Mouse (Mus musculus): ENCODE data around the gene Gng2. TPM values are rescaled to one million over a fixed set of nuclear protein-coding genes. Genes with fewer than 3 reads are reported as not detected.

Gene Gng2
- polyA plus RNA-seq, 1 experiment from 2014 or later, result 451 TPM

- no peak overlapping the region for H3K9ac ChIP-seq (replicated peaks; ENCODE audit: low read depth, low read length)
- no peaks in the 10 kb centered on the region for H3K4me1 ChIP-seq (ENCODE audit: control insufficient read depth, insufficient read depth, low read length)
- no peaks in the 10 kb centered on the region for H3K9me3 ChIP-seq (ENCODE audit: control insufficient read depth, low read length)
- no peak overlapping the region for H3K27ac ChIP-seq (ENCODE audit: low read depth, low read length)
- 91% methylated on average over 4 of the region's 4 CpGs for WGBS
- no peak overlapping the region for H3K4me3 ChIP-seq (ENCODE audit: low read depth, low read length)
- ATAC-seq (ENCODE audit: low read depth), result no peak
- no peaks in the 10 kb centered on the region for H3K27me3 ChIP-seq (ENCODE audit: control insufficient read depth, insufficient read depth, low read length)
- no peak overlapping the region for H3K4me2 ChIP-seq (ENCODE audit: low read depth, low read length)
- peaks cover 3% of the 10 kb centered on the region; the same call in 1 of the 2 replicates for H3K36me3 ChIP-seq (ENCODE audit: control insufficient read depth, insufficient read depth, low read length)
Observed at GRCm38 (mm10) chr14:19950812-19951211, 26.6 kb downstream of the Gng2 start.

GRCm38 (mm10) chr14:19949475-19949874 lies 28.0 kb downstream of the Gng2 start:
- Histone ChIP-seq H3K4me3 (ENCODE audit: low read depth, low read length) (no peak overlapping the region), H3K9me3 (ENCODE audit: control insufficient read depth, low read length) (no peaks in the 10 kb centered on the region), H3K27me3 (ENCODE audit: control insufficient read depth, insufficient read depth, low read length) (no peaks in the 10 kb centered on the region), H3K4me1 (ENCODE audit: control insufficient read depth, insufficient read depth, low read length) (no peaks in the 10 kb centered on the region), H3K36me3 (ENCODE audit: control insufficient read depth, insufficient read depth, low read length) (no peaks in the 10 kb centered on the region), H3K4me2 (ENCODE audit: low read depth, low read length) (no peak overlapping the region), H3K9ac (replicated peaks; ENCODE audit: low read depth, low read length) (no peak overlapping the region), H3K27ac (ENCODE audit: low read depth, low read length) (no peak overlapping the region)
- 88% methylated on average over 2 of the region's 2 CpGs for WGBS
- no peak for ATAC-seq (ENCODE audit: low read depth)

GRCm38 (mm10) chr14:19946221-19946620 lies 31.2 kb downstream of the Gng2 start:
- no peak for ATAC-seq (ENCODE audit: low read depth)
- no peak overlapping the region for H3K27ac ChIP-seq (ENCODE audit: low read depth, low read length)

GRCm38 (mm10) chr14:19942732-19943131 lies 34.7 kb downstream of the Gng2 start:
- WGBS, result 44% methylated on average over 3 of the region's 3 CpGs
- H3K4me1 ChIP-seq (ENCODE audit: control insufficient read depth, insufficient read depth, low read length), result 0 out of 2 replicates have a peak, but pooled peaks cover 5% of the 10 kb centered on the region
- ATAC-seq (ENCODE audit: low read depth), result no peak
- no peaks in the 10 kb centered on the region for H3K27me3 ChIP-seq (ENCODE audit: control insufficient read depth, insufficient read depth, low read length)
- H3K27ac ChIP-seq (ENCODE audit: low read depth, low read length), result no peak overlapping the region
- H3K36me3 ChIP-seq (ENCODE audit: control insufficient read depth, insufficient read depth, low read length), result no peaks in the 10 kb centered on the region
- H3K9me3 ChIP-seq (ENCODE audit: control insufficient read depth, low read length), result no peaks in the 10 kb centered on the region
- H3K4me3 ChIP-seq (ENCODE audit: low read depth, low read length), result no peak overlapping the region
- no peak overlapping the region for H3K4me2 ChIP-seq (ENCODE audit: low read depth, low read length)
- H3K9ac ChIP-seq (replicated peaks; ENCODE audit: low read depth, low read length), result no peak overlapping the region

More at GRCm38 (mm10) chr14:19946221-19946620, 31.2 kb downstream of the Gng2 start:
- Histone ChIP-seq H3K9me3 (ENCODE audit: control insufficient read depth, low read length) (no peaks in the 10 kb centered on the region), H3K4me2 (ENCODE audit: low read depth, low read length) (no peak overlapping the region), H3K27me3 (ENCODE audit: control insufficient read depth, insufficient read depth, low read length) (no peaks in the 10 kb centered on the region), H3K4me1 (ENCODE audit: control insufficient read depth, insufficient read depth, low read length) (0 out of 2 replicates have a peak, but pooled peaks cover 1% of the 10 kb centered on the region), H3K9ac (replicated peaks; ENCODE audit: low read depth, low read length) (no peak overlapping the region), H3K36me3 (ENCODE audit: control insufficient read depth, insufficient read depth, low read length) (no peaks in the 10 kb centered on the region), H3K4me3 (ENCODE audit: low read depth, low read length) (no peak overlapping the region)
- 87% methylated on average over 7 of the region's 7 CpGs for WGBS

GRCm38 (mm10) chr14:19942329-19942728 lies 35.1 kb downstream of the Gng2 start:
- ATAC-seq (ENCODE audit: low read depth), result no peak
- WGBS, result 38% methylated on average over 4 of the region's 4 CpGs

GRCm38 (mm10) chr14:19940066-19940465 lies 37.4 kb downstream of the Gng2 start:
- Histone ChIP-seq H3K9ac (replicated peaks; ENCODE audit: low read depth, low read length) (no peak overlapping the region), H3K36me3 (ENCODE audit: control insufficient read depth, insufficient read depth, low read length) (no peaks in the 10 kb centered on the region), H3K4me3 (ENCODE audit: low read depth, low read length) (no peak overlapping the region), H3K4me1 (ENCODE audit: control insufficient read depth, insufficient read depth, low read length) (0 out of 2 replicates have a peak, but pooled peaks cover 5% of the 10 kb centered on the region), H3K9me3 (ENCODE audit: control insufficient read depth, low read length) (no peaks in the 10 kb centered on the region), H3K27me3 (ENCODE audit: control insufficient read depth, insufficient read depth, low read length) (no peaks in the 10 kb centered on the region), H3K27ac (ENCODE audit: low read depth, low read length) (no peak overlapping the region), H3K4me2 (ENCODE audit: low read depth, low read length) (no peak overlapping the region)
- WGBS, result 92% methylated on average over 1 of the region's 1 CpGs
- ATAC-seq (ENCODE audit: low read depth), result no peak; the same call in 1 of the 2 replicates

More at GRCm38 (mm10) chr14:19942329-19942728, 35.1 kb downstream of the Gng2 start:
- H3K36me3 ChIP-seq (ENCODE audit: control insufficient read depth, insufficient read depth, low read length), result no peaks in the 10 kb centered on the region
- no peak overlapping the region for H3K4me2 ChIP-seq (ENCODE audit: low read depth, low read length)
- H3K9ac ChIP-seq (replicated peaks; ENCODE audit: low read depth, low read length), result no peak overlapping the region
- H3K4me1 ChIP-seq (ENCODE audit: control insufficient read depth, insufficient read depth, low read length), result 0 out of 2 replicates have a peak, but pooled peaks cover 5% of the 10 kb centered on the region
- no peak overlapping the region for H3K4me3 ChIP-seq (ENCODE audit: low read depth, low read length)
- H3K27ac ChIP-seq (ENCODE audit: low read depth, low read length), result no peak overlapping the region
- no peaks in the 10 kb centered on the region for H3K27me3 ChIP-seq (ENCODE audit: control insufficient read depth, insufficient read depth, low read length)
- H3K9me3 ChIP-seq (ENCODE audit: control insufficient read depth, low read length), result no peaks in the 10 kb centered on the region

GRCm38 (mm10) chr14:19938545-19938944 lies 38.9 kb downstream of the Gng2 start:
- no peak overlapping the region for H3K4me3 ChIP-seq (ENCODE audit: low read depth, low read length)
- H3K27me3 ChIP-seq (ENCODE audit: control insufficient read depth, insufficient read depth, low read length), result no peaks in the 10 kb centered on the region
- H3K36me3 ChIP-seq (ENCODE audit: control insufficient read depth, insufficient read depth, low read length), result no peaks in the 10 kb centered on the region
- H3K4me1 ChIP-seq (ENCODE audit: control insufficient read depth, insufficient read depth, low read length), result 0 out of 2 replicates have a peak, but pooled peaks cover 7% of the 10 kb centered on the region
- no peaks in the 10 kb centered on the region for H3K9me3 ChIP-seq (ENCODE audit: control insufficient read depth, low read length)
- H3K27ac ChIP-seq (ENCODE audit: low read depth, low read length), result no peak overlapping the region
- H3K4me2 ChIP-seq (ENCODE audit: low read depth, low read length), result no peak overlapping the region
- ATAC-seq (ENCODE audit: low read depth), result no peak
- 79% methylated on average over 5 of the region's 5 CpGs for WGBS
- no peak overlapping the region for H3K9ac ChIP-seq (replicated peaks; ENCODE audit: low read depth, low read length)

GRCm38 (mm10) chr14:19935084-19935483 lies 42.3 kb downstream of the Gng2 start:
- no peak overlapping the region for H3K4me2 ChIP-seq (ENCODE audit: low read depth, low read length)
- no peak for ATAC-seq (ENCODE audit: low read depth)
- H3K4me3 ChIP-seq (ENCODE audit: low read depth, low read length), result no peak overlapping the region
- 0 out of 2 replicates have a peak, but pooled peaks cover 2% of the 10 kb centered on the region for H3K4me1 ChIP-seq (ENCODE audit: control insufficient read depth, insufficient read depth, low read length)
- H3K36me3 ChIP-seq (ENCODE audit: control insufficient read depth, insufficient read depth, low read length), result no peaks in the 10 kb centered on the region
- H3K9ac ChIP-seq (replicated peaks; ENCODE audit: low read depth, low read length), result no peak overlapping the region
- no peaks in the 10 kb centered on the region for H3K9me3 ChIP-seq (ENCODE audit: control insufficient read depth, low read length)
- WGBS, result 96% methylated on average over 3 of the region's 3 CpGs
- no peak overlapping the region for H3K27ac ChIP-seq (ENCODE audit: low read depth, low read length)
- H3K27me3 ChIP-seq (ENCODE audit: control insufficient read depth, insufficient read depth, low read length), result no peaks in the 10 kb centered on the region

- WGBS, result 89% methylated on average over 6 of the region's 6 CpGs
Observed at GRCm38 (mm10) chr14:19933314-19933713, 44.1 kb downstream of the Gng2 start.

More at GRCm38 (mm10) chr14:19933314-19933713, 44.1 kb downstream of the Gng2 start:
- no peak for ATAC-seq (ENCODE audit: low read depth)
- Histone ChIP-seq H3K27me3 (ENCODE audit: control insufficient read depth, insufficient read depth, low read length) (no peaks in the 10 kb centered on the region), H3K4me2 (ENCODE audit: low read depth, low read length) (no peak overlapping the region), H3K36me3 (ENCODE audit: control insufficient read depth, insufficient read depth, low read length) (no peaks in the 10 kb centered on the region), H3K9ac (replicated peaks; ENCODE audit: low read depth, low read length) (no peak overlapping the region), H3K4me1 (ENCODE audit: control insufficient read depth, insufficient read depth, low read length) (0 out of 2 replicates have a peak, but pooled peaks cover 2% of the 10 kb centered on the region), H3K9me3 (ENCODE audit: control insufficient read depth, low read length) (no peaks in the 10 kb centered on the region), H3K27ac (ENCODE audit: low read depth, low read length) (no peak overlapping the region), H3K4me3 (ENCODE audit: low read depth, low read length) (no peak overlapping the region)

All from neural tube, embryonic 14.5 days (tissue).